Mouse (Mus musculus) stomach, embryonic 16.5 days (tissue): Measurements from ENCODE around the gene Smim7. TPM values are rescaled to one million over a fixed set of nuclear protein-coding genes. Genes with fewer than 3 reads are reported as not detected.
A peak's percentile ranks its signal among the peaks of the same experiment; 100 is the strongest.

Experiments
- ATAC-seq: fragments of 200-750 bp; cut with Nextera tagmentation; 2 replicates; pipeline ENCODE4 v1.8.0; 2017; ENCODE audit warnings: moderate number of reproducible peaks, moderate TSS enrichment; ENCODE audit not compliant: insufficient read depth, low FRiP score
- H3K27ac ChIP-seq: fragments of 300-500 bp; sonication (generic); 2 replicates; pipeline ENCODE4 v1.5.1; 2014; ENCODE audit warnings: low read length
- H3K27me3 ChIP-seq: fragments of 300-500 bp; sonication (generic); 2 replicates; pipeline ENCODE4 v1.6.1; 2014; ENCODE audit warnings: low read length, control low read depth, mixed read lengths; ENCODE audit not compliant: control insufficient read depth, insufficient read depth
- H3K36me3 ChIP-seq: fragments of 300-500 bp; sonication (generic); 2 replicates; pipeline ENCODE4 v1.6.1; 2014; ENCODE audit warnings: low read length; ENCODE audit not compliant: control insufficient read depth, insufficient read depth
- H3K4me1 ChIP-seq: fragments of 300-500 bp; sonication (generic); 2 replicates; pipeline ENCODE4 v1.6.1; 2014; ENCODE audit warnings: low read length, control low read depth, mixed read lengths; ENCODE audit not compliant: control insufficient read depth, insufficient read depth
- H3K4me2 ChIP-seq: fragments of 300-500 bp; sonication (generic); 2 replicates; pipeline ENCODE4 v1.6.1; 2014; ENCODE audit warnings: low read depth, low read length, mixed read lengths
- H3K4me3 ChIP-seq: fragments of 300-500 bp; sonication (generic); replicated peaks from 2 replicates; pipeline ENCODE4 v1.5.1; 2014; ENCODE audit warnings: mild to moderate bottlenecking, low read length
- H3K9ac ChIP-seq: fragments of 300-500 bp; sonication (generic); 2 replicates; pipeline ENCODE4 v1.6.1; 2014; ENCODE audit warnings: low read length
- H3K9me3 ChIP-seq: fragments of 300-500 bp; sonication (generic); replicated peaks from 2 replicates; pipeline ENCODE4 v1.6.1; 2016; ENCODE audit warnings: low read length, control low read depth; ENCODE audit not compliant: control insufficient read depth
- WGBS: fragments of 180-500 bp; shearing (Covaris S2); extraction: QIAGEN DNeasy Blood & Tissue Kit; methylation state at CpG from one replicate; pipeline ENCODE4 v1.1.7; 2014; 5-methylcytosine and 5-hydroxymethylcytosine counted together
- polyA plus RNA-seq: library from polyadenylated mRNA; unstranded; fragments of >200 nt; fragmentation: Nextera tagmentation; extraction: Ambion mirVana; gene quantifications from 2 replicates; pipeline ENCODE4 v1.2.1, GENCODE M21; 2015

Smim7 gene
- polyA plus RNA-seq, 1 experiment from 2014 or later, result 127 TPM

DNA sequence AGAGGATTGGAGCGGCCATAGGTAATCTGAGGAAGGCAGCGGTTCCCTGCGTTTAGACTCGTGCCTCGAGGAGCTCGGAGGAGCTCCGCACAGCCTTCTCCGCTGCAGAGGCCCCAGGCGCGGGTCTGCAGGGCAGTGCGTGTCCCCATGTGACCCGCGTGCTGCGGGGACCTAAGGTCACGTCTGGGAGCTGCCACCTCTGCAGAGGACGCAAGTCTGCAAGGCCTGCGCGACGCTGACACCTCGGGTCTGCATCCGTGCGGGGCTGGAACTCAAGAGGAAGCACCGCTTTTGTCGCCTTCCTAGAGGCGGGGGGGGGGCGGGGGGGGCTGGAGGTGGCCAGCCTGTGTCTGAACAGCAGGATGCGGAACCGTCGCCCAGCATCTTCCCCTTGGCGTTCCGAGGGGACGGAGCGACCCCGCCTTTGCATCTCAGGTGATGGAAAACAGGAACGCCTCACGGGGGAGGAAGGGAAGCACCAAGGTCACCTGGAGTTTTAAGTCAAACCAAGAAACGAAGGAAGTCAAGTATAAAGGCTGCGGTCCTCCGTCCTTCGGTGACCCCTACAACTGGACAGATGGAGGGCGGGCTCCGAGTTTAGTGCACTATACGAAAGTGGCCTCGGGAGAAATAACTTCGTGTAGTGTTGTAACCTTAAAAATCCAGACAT, 22.1 kb downstream of the Smim7 start:
- ATAC-seq, result no peak
- Histone ChIP-seq H3K4me2 (peak overlapping the region; percentile 84), H3K27ac (peak overlapping the region; percentile 93), H3K4me3 (peak overlapping the region; percentile 82), H3K4me1 (peaks cover 25% of the 10 kb centered on the region), H3K9me3 (no peaks in the 10 kb centered on the region), H3K36me3 (peaks cover 3% of the 10 kb centered on the region; the same call in 1 of the 2 replicates), H3K27me3 (no peaks in the 10 kb centered on the region), H3K9ac (peak overlapping the region; percentile 77)
- WGBS, result under 1% methylated on average over 45 of the region's 45 CpGs

DNA sequence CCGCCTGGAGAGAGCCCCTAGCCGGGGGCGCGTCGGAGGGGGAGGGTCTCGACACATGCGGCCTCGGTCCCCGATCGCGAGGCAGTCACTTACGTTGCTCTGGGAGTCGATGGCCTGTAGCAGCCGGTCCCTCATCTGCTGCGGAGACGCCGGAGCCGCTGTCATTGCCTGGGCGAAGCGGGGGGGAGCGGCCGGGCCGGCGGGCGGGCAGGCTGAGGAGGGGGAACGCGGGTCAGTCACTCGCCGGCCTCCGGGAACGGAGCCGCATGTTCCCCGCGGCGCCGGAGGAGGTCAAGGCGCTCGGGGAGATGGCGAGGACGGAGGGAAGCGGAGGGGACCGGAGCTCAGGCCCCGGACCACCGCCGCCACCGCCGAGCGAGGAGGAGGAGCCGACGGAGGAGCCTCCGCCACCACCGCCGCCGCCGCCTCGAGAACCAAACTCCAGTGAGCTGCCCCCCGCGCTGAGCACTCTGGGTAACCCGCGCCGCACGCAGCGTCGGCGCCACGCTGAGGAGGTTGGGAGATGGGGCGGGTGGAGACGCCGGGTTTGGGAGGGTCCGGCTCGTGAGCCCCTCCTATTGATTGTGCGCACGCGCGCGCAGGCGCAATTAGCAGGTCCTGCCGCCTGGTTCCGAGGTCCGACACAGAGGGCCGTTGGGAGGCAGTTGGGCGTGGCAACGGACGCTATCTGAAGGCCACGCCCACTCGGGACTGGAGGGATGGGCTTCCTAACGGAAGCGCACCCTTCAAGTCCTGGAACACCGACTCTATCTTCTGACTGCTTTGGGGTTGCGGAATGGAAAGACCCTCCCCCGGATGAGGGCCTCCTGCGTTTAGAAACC, 22.9 kb downstream of the Smim7 start, which contains the start of gene Med26:
Gene Med26 (minus strand): TSS at position 469 of the 842 bp plus-strand sequence.
- peak within 1 kb of the TSS; percentile 85 for H3K4me2 ChIP-seq
- under 1% methylated on average over 83 of the region's 92 CpGs for WGBS
- H3K27me3 ChIP-seq, result no peaks in the 10 kb centered on the region
- H3K27ac ChIP-seq, result peak within 1 kb of the TSS; percentile 93
- no peaks in the 10 kb centered on the region for H3K9me3 ChIP-seq
- peaks cover 25% of the 10 kb centered on the region for H3K4me1 ChIP-seq
- peak within 1 kb of the TSS; percentile 97 for H3K9ac ChIP-seq
- H3K4me3 ChIP-seq, result peak within 1 kb of the TSS; percentile 82
- H3K36me3 ChIP-seq, result no peaks in the 10 kb centered on the region
- ATAC-seq, result peak; percentile 97

DNA sequence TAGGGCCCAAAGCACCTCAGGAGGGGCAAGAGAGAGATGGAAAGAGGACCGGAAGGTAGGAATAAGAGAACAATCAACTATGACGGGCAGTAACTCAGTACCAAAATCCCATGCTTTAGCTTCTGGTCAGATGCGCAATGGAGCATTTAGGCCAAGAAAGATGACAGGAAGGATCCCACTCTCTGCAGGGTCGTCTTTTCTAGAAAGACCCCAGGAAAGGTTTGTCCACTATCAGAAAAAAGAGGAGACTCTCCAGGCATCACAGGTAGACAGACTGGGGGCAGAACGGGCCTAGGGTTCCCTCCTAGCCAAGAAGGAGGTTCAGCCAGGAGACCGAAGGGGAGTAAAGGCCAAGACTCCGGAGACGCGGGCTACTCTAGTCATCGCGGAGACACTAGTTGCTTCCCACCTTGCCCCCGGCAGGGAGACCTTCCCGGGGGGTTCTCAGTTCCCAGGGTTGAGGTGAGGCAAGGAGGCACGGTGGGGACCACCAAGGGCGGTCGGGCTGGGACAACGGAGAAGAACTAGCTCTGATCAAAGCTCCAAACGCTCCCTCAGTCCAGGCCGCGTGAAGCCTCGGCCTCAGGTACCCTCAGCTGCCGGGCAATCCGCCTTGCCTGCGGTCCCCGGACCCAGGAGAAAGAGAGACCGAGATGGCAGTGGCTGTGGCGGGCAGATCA, 23.6 kb downstream of the Smim7 start:
- Histone ChIP-seq H3K4me2 (peak overlapping the region; percentile 85), H3K9me3 (no peaks in the 10 kb centered on the region), H3K27me3 (no peaks in the 10 kb centered on the region), H3K36me3 (no peaks in the 10 kb centered on the region), H3K4me3 (peak overlapping the region; percentile 82), H3K4me1 (peaks cover 25% of the 10 kb centered on the region), H3K9ac (peak overlapping the region; percentile 97), H3K27ac (peak overlapping the region; percentile 63; the same call in 1 of the 2 replicates)
- WGBS, result 1% methylated on average over 27 of the region's 27 CpGs
- no peak for ATAC-seq

DNA sequence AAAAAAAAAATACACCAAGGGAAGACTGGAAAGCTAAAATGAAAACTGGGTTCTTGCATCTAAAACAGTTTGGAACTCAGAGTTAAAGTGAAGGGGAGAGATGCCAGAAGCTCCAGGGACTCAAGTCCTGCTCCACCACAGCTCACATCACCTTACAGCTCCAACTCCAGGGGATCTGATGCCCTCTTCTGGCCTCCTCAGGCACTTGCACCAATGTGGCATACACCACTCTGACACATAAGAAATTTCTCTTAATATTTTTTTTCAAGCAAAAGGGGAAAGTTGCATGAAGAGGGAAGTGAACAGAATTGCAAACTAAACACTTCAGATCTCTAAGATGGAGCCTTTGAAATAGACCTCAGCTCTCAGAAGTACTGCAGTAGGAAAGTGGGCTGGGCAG, 31.7 kb downstream of the Smim7 start:
- H3K36me3 ChIP-seq, result no peaks in the 10 kb centered on the region
- H3K9ac ChIP-seq, result no peak overlapping the region
- no peak overlapping the region for H3K4me3 ChIP-seq
- no peak overlapping the region for H3K27ac ChIP-seq
- no peaks in the 10 kb centered on the region for H3K27me3 ChIP-seq
- ATAC-seq, result no peak
- no peak overlapping the region for H3K4me2 ChIP-seq
- H3K4me1 ChIP-seq, result no peaks in the 10 kb centered on the region
- no peaks in the 10 kb centered on the region for H3K9me3 ChIP-seq

DNA sequence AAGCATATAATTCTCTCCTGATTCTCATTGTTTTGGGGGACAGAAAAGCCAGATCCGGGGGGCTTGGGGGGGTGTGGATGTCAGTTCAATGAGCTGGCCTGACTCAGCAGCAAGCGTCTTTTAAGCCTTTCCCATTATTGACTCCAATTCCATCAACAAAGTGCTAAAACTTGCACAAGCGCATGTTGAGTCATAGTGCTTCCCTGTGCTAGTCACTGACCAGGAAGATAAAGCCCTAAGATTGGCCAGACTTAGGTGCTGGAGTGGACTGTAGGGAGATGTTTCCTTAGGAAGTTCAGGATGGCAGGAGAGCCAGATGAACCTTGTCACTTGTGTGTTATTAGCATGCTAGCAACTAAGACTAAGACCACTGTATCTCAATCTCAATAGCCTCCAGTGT, 36.0 kb downstream of the Smim7 start:
- no peak overlapping the region for H3K4me2 ChIP-seq
- H3K9ac ChIP-seq, result no peak overlapping the region
- no peaks in the 10 kb centered on the region for H3K36me3 ChIP-seq
- 89% methylated on average over 3 of the region's 3 CpGs for WGBS
- ATAC-seq, result no peak
- H3K27me3 ChIP-seq, result no peaks in the 10 kb centered on the region
- H3K4me1 ChIP-seq, result no peaks in the 10 kb centered on the region
- H3K9me3 ChIP-seq, result no peaks in the 10 kb centered on the region
- H3K4me3 ChIP-seq, result no peak overlapping the region
- H3K27ac ChIP-seq, result no peak overlapping the region

DNA sequence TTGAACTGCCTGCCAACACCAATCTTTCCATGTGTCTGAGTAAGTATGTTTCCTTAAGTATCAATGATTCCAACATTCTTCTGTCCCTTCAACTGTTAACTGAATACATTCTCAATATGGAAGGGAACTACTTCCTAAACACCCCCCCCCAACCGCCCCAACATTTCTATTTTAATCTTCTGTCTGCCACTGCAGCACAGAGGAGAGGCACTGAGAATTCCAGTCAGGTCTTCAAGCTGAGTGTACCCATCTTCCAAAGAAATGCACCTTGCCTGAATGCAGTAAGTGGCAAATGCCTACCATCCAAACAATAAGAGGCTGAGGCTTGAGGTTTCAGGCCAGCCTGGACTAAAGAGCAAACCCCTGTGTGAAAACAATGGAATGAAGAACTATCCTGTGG, 38.8 kb downstream of the Smim7 start:
- H3K27me3 ChIP-seq, result no peaks in the 10 kb centered on the region
- H3K27ac ChIP-seq, result no peak overlapping the region
- 86% methylated on average over 1 of the region's 1 CpGs for WGBS
- H3K9me3 ChIP-seq, result no peaks in the 10 kb centered on the region
- no peak overlapping the region for H3K9ac ChIP-seq
- H3K36me3 ChIP-seq, result no peaks in the 10 kb centered on the region
- H3K4me3 ChIP-seq, result no peak overlapping the region
- no peak for ATAC-seq
- no peaks in the 10 kb centered on the region for H3K4me1 ChIP-seq
- H3K4me2 ChIP-seq, result no peak overlapping the region

DNA sequence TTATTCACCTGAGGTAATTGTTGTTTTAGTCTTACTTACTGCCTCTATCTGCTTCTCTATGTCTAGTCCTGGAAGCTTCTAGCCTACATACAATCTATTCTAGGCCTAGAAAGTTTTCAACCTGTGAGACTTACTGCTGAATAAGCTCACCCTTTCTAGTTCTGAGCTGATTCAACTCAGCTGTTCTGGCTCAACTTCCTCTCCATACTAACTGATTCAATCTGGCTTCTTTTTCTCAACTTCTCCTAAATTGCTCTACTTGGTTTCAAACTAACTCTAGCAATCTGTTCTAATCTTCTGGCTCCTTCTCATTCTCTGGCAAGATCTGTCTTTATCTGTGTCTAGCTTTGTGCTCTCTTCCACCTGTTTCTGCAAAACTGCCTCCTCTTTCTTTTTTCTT, 49.0 kb downstream of the Smim7 start:
- H3K9ac ChIP-seq, result no peak overlapping the region
- ATAC-seq, result no peak
- H3K36me3 ChIP-seq, result no peaks in the 10 kb centered on the region
- H3K4me1 ChIP-seq, result peaks cover 6% of the 10 kb centered on the region; the same call in 1 of the 2 replicates
- H3K9me3 ChIP-seq, result no peaks in the 10 kb centered on the region
- H3K27me3 ChIP-seq, result no peaks in the 10 kb centered on the region
- H3K4me2 ChIP-seq, result no peak overlapping the region
- H3K4me3 ChIP-seq, result no peak overlapping the region
- H3K27ac ChIP-seq, result no peak overlapping the region

DNA sequence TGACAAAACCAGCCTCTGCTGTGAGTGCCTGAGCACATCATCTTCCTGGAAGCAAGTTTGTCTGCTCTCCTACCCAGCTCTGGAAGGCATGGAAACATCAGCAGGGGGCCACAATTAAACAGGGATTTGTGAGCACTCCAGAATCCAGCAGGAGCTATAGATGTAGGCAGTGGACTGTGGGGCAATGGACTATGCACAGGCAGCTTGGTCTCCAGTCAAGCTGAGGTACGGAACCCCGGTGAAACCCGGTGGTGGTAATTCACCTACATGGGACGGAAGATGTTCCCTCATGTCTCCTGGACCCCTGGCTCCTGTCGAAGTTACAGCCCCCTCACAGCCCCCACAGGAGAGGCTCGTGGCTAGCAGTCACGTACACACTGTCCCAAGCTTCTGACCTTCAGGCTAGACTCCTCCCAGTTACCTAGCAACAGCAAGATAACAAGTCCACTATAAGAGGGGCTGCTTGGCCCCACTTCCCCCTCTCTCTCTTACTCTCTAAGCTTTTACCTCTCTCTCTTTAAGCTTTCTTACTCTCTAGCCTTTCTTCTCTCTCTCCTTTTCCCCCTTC, 53.4 kb downstream of the Smim7 start:
- WGBS, result 63% methylated on average over 7 of the region's 7 CpGs

More for the DNA sequence above, 53.4 kb downstream of the Smim7 start:
- no peak for ATAC-seq
- H3K4me2 ChIP-seq, result no peak overlapping the region
- no peak overlapping the region for H3K4me3 ChIP-seq
- H3K9me3 ChIP-seq, result no peaks in the 10 kb centered on the region
- no peak overlapping the region for H3K27ac ChIP-seq
- H3K9ac ChIP-seq, result no peak overlapping the region
- no peaks in the 10 kb centered on the region for H3K27me3 ChIP-seq
- peaks cover 9% of the 10 kb centered on the region for H3K4me1 ChIP-seq
- H3K36me3 ChIP-seq, result no peaks in the 10 kb centered on the region
